Mouse (Mus musculus) frontal cortex, postnatal 10 days (tissue): ENCODE data around the gene Ntn4.

ENCODE experiments used
- DNase-seq, 2 experiments: peaks; one replicate each; pipeline ENCODE4 v3.0.0; 2022; ENCODE audit warnings: low spot score in 2 of 2, mixed read lengths in 1 of 2

The Ntn4 gene

DNA sequence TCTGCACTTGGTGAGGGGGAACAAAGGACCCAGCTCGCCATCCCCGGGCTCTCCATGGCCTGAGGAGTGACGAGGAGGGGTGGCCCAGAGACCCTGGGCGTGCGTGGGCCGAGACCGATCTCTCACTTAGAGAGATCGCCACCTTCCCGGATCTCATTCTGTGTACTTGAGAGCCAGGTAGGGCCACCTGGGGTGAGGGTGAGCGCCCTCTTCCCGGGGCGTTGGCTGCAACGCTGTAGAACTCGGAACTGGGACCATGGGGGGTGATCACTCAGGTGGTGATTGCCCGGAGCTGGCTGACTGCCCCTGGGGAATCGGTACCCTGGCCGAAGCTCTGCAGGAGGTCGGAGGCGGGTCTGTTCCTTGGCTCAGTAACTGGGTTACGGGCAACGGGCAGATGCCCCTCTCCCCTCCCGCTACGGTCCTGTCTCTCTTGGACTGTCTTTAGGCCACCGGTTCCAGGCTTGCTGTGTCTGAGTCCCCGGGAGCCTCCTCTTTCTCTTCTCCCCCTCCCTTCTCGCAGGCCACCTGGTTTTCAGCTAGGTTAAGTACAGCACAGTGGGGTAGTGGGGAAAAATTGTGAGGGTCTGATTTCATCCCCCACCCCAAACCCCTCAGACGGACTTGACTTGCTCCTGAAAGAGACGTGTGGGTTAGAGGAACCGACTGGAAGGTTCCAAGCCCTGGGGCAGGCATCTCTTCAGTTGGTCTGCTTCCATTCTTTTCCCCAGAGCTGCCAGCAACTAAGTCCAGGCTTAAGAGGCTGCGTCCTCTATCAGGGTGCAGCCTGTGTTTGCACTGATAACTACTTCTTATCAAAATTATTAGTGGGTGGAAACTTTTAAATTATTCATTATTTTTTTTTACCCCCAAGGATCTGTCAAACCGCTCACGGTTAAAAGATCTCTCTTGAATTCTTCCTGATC, 1.6 kb downstream of the Ntn4 start:
- peak in 1 of 2 experiments; percentile 20 for DNase-seq

DNA sequence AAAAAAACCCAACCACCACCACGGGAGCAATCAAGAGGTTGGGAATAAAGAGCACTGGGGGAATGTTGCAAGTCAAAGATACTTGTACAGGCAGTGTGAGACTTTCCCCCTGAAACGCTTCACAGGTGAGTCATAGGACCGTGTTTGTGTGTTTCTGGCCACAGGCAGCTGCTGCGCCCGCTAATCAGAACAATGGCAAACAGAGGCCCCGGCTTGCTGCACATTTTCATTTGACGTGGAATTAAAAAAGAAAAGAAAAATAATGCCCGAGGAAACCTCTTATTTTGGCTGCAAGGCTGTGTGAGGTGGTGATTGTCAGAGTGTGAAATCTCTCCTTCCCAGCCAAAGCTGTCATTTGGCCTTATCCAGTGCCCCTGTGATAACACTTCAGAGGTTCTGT, 2.4 kb downstream of the Ntn4 start:
- DNase-seq: no peak

DNA sequence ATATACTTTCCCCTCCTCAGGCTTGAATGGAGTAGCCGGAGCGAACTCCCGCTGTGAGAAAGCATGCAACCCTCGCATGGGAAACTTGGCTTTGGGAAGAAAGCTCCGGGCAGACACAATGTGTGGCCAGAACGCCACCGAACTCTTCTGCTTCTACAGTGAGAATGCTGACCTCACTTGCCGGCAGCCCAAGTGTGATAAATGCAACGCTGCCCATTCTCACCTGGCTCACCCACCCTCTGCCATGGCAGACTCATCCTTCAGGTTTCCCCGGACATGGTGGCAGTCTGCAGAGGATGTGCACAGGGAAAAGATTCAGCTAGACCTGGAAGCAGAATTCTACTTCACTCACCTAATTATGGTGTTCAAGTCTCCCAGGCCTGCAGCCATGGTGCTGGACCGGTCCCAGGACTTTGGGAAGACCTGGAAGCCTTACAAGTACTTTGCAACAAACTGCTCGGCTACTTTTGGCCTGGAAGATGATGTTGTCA, 4.0 kb downstream of the Ntn4 start:
- no peak for DNase-seq

DNA sequence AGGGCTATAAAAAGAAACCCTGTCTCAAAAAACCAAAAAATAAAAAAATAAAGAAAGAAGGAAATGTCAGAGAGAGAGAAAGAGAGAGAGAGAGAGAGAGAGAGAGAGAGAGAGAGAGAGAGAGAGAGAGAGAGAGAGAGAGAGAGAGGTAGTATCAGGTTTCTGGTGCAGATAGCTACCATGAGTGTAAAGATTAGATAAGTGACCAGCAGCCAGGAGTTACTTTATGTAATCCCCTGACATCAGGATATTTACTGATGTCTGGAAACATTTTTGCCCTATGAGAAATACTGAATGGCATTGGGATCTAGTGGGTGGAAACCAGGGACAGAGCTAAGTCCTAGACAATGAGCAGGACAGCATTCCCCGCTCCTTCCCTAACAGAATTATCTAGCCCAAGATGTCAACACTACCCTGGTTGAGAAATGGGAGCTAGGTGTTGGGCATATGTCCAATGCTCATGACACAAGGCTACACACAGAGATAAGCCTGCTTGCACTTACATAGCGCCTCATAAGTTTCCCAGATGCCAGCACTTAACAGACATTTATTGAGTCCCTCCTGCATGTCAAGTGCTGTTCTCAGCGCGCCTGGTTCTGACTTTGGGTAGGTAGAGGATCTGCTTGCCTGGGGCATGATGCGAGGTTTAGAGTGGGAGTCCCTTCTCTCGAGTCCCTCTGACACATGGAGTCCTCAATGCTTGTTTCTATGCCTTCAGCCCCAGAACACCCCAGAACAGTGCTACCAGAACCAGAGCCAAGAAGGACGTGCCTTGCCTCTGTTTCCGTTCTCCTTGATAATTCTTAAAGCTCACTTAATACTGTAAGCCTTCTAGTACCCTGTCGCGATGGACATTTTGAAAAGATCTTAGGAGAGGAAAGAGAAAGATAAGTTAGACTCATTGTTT, 7.4 kb downstream of the Ntn4 start:
- DNase-seq: no peak

DNA sequence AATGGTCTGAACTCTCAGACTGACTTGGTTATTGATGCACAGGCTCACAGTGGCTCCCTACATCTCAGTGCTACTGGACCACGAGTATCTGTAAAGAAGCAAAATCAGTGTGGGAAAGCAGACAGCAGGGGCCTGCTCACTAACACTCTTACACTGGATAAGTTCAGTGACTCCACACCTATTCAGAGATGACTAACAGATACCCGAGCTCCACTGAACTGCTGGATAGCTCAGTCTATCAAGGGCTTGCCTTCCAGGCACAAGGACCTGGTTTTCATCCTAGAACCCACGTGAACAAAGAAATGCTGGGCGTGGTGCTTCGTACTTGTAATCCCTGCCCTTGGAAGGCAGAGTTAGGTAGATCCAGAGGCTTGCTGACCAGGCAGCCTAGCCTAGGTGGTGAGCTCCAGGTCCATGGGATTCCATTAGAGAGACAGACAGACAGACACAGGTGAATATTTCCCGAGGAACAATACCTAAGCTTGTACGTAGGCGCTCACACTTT, 8.2 kb downstream of the Ntn4 start:
- no peak for DNase-seq

DNA sequence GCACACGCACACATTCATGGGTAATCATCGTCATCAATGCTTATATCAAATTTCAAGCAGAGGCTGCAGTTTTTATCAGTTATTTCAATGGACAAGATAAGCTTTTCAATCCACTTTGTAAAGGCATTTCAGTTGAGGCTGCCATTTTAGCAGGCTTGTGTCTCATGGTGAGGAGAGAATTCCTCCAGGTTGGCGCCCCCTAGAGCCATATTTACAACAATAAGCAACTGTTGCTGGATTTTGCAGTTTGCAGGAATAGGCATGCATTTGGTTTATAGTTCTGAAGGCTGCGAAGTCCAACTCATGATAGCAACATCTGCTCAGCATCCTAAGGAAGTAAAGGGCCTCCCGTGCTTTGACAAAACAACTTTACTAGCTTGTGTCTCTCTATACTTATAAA, 8.6 kb downstream of the Ntn4 start:
- no peak for DNase-seq

DNA sequence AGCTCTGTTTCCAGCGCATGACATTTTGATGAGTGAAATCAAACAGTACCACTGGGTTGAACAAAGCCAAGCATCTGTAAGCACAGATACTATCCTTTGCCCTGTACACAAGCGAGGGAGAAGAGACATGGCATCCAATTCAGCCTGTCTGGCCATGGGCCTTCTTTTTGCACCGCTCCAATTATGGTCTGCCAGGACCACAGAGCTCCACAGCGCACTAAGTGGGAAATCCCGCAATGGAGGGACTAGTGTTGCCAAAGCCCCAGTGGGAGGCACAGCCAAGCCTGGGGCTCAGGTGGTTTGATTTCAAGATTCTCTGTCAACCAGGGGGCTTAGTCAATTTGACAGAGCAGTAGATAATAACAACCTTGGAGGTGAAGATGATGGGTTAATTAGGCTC, 9.1 kb downstream of the Ntn4 start:
- no peak for DNase-seq

DNA sequence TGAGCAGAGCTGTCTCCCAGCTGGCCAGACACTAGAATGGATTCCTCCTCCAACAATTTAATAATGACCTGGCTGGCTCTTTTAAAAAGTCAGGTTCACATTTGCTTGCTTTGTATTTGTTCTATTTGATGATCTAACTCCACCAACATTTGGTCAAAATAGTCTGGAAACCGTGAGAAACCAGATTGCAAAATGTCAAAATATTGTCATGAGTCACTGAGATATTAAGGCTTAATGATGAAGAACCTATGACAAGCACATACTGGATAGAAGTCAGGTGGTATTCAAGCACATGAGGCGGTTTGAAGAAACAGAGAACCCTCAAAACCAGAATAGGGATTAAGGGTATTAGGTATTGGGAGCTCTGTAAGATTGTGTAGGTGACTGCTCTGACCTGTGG, 12.8 kb downstream of the Ntn4 start:
- DNase-seq: no peak

DNA sequence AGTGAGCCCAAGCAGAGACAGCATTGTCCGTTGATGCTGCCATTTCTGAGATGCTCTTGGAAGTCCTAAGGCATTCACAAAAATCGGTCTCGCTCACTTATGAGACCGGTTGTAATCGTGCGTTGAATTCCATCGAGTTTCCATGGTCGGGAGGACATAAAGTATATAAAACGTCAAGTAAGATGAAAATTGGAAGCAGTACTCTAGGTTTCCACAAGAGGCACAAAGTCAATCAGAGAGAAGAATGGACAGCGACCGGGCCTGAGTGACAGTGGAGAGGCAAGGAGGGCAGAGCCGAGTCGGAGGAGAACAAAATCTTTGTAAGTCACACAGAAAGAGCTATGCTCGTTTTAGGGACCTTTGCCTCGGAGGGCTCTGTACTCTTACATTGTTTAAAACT, 14.9 kb downstream of the Ntn4 start:
- no peak for DNase-seq

DNA sequence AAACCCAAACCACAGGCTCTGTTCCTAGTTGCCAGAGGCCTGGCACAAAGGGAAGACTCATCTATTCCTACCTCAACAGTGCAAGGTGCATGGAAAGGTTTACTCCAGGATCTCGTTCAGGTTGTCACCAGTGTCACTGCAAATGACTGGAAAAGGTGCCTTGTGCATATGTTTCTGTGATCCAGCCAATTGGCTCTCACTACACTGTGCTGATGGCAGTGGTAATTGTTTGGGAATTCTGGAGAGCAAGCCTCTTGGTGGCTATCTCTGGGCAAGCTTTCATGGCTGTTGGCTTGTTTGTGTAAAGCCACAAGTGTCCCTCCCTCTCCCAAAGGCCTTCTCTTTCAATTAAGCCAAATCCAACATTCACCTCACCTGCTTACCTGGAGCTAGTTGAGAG, 19.3 kb downstream of the Ntn4 start:
- DNase-seq: no peak

DNA sequence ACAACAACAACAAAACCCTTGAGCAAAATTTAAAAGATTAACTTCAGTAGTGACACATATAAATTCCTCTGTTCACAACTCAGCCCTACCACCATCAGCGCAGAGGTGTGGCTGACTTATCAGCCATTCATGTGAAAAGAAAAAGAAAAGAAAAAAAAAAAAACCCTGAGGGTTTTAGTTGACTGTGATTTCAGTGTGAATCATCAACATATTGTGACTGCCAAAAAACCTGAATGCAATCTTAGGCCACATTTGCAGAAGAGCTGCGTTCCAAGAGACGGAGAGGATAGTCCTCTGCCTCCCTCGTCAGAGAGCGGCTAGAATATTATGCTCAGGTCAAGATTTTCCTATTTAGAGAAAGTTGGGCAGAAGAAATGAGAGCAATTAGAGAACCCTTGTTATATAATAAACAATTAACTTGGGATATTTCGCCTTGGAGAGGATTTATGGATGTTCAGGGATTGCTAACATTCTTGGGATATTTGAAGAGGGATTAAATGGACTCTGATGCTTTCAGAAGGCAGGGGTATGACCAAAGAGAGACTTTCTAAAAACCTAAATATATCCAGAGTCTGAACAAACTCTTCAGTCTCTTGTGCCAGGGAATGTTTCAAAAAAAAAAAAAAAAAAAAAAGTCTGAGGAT, 21.0 kb downstream of the Ntn4 start:
- DNase-seq: no peak

DNA sequence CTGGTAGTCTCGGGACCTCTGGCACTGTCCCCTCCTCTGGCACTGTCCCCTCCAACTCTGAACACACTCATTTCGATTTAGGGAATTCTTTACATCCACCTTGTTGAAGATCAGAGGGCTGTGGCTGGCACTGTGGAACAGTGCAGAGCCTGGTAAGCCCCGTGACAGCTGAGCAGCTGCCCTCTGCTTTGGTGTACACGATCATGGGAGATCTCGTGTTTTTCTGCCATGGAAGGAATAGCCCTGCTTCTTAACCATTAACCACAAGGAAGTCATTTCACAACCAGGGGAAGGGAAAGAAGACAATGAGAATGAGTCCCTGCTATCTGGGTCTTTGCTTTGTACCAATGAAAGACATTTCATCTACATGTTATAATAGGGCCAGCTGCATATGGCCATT, 21.5 kb downstream of the Ntn4 start:
- no peak for DNase-seq

DNA sequence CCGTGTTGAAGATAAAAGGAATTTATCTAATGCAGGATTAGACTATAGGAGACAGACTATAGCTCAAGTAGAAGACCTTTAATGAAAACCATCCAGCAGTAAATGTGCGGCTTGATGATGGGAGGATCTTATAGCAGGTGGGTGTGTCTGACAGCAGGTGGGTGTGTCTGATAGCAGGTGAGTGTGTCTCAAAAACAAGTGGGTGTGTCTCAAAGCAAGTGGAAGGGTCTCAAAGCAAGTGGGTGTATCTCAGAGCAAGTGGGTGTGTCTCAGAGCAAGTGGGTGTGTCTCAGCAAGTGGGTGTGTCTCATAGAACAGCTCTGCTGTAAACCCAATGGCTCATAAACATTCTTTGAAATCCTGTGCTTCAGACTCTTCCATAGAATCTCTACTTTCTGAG, 25.7 kb downstream of the Ntn4 start:
- no peak for DNase-seq

DNA sequence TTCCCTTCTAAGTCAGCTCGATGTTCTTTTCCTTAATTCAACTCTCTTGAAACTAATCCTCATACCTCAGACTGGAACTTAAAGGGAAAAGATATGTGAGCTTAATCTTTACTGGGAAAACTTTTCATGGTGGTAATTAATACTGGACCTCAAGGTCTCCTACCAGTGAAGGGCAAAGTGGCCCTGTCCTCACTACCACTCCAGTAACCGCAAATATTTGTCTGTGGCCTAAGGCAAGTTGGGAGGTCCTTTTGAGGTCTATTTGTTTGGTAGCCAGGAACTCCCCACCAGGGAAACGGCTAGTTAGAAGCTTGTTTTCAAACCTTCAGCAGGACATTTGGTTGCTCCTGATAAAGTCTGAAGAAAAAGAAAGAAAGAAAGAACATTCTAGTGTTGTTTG, 26.5 kb downstream of the Ntn4 start:
- DNase-seq: no peak

DNA sequence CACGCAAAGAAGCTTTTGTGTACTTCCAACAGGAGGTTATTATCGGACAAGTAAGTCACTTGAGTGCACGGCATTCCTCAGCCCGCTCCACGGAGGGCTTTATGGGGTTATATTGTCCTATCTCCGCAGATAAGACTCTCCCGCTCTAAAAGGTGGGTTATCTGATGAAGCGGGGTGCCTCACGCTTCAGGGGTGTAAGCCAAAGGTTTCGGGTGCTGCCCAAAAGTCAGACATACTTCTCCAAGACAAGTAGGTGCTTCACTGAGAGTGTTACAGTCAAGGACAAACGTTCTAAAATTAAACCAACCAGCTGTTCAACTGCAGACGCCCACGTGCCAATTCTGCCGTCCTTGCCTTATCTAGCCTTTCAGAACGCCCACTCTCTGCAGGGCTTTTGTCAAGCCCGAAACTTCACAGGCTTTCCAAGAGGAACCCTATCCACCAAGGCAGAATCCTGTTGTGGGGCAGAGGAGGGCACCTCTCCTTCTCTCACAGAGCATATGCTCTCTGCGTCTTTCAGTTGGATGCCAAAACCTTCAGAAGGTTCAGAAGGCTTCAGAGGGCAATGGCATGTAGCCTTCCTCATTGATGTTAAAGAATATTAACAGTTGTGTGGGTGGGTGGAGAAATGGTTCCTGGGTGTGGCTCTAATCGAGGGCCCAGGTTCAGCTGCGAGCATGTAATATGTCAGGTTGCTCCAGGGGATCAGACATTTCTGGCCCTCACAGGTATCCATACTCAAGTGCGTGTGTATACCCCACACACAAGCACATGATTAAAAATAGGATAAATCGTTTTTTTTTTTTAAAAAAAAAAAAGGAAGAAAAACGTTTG, 32.4 kb downstream of the Ntn4 start:
- peak in 1 of 2 experiments; percentile 32 for DNase-seq

DNA sequence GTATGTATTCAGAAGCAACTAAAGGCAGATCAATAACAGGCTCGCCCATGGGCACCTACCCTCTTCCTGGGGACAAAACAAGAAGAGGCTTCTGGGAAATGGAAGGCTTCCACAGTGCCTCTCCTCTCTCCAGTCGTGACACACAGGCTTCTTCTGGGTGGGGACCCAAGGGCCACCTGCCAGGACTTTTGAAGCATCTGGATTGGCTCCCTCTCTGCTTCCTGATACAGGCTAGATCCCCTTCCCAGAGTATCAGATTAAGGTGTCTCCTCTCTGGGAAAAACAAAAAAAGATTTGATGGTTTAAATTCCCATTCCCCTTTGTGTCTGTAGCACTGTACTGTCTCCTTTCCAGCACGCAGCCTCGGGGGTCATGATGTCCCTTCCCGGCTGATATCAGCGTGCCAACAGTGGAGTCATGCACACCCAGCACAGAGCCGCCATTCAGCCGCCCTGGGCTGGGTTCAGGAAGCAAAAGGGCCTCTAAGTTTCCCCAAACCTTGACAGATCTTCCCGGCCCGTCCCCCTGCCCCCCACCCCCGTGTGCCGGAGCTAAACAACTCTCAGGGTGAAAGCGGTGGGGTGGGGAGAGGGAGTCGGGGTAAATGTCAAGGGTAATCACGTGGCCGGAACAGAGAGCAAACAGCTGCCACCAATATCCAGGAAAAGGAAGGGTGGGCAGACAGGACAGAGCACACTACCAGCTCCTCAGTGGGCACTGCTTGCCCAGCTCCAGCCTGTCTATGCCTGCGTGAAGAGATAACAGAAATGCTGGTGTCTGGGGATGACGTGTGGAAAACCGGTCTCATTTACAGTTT, 38.9 kb downstream of the Ntn4 start:
- DNase-seq: no peak

DNA sequence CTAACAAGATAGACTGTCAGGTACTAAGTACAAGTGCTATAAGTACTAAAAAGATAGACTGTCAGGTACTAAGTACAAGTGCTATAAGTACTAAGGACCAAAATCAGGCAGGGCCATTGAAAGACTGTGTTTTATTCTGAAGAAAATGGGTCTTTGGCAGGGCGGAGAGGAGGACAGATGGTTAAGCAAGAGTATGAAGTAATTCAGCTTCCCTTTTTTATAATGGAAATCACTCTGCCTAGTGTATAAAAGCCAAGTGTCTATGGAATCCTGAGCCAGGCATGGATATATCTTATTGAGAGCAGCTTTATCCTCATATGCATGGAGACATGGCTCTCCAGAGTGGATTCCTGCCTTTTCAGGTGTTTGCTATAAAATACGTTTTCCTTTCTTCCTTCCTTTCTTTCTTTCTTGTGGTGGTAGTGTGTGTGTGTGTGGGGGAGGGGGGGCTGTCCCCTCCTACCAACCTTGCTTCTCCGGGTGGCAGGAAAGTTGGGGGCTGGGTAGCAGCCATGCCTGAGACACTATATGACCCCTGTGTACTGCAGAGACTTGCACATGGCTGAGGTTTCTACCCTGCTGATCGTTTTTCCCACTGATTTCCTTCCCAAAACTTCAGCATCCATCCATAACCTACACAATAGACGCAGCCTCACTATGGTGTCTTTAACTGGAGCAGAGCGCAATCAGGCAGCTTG, 40.3 kb downstream of the Ntn4 start:
- no peak for DNase-seq

DNA sequence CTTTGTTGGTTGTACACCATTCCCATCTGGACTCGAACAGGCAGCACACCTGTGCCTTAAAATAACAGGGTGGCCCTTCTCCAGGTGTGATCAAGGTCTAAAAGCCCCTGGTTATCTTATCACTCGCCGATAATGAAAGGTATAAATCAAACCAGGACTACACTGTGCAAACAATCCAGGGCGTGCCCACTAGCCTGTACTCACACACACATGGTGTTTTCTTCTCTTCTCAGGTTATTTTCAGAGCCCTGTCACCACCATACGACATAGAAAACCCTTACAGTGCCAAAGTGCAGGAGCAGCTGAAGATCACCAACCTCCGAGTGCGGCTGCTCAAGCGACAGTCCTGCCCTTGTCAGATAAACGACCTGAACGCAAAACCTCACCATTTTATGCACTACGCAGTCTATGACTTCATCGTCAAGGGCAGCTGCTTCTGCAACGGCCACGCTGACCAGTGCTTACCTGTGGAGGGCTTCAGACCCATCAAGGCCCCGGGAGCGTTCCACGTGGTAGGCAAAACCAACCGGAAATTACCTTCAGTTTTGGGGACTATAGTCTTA, 41.8 kb downstream of the Ntn4 start:
- DNase-seq: no peak

DNA sequence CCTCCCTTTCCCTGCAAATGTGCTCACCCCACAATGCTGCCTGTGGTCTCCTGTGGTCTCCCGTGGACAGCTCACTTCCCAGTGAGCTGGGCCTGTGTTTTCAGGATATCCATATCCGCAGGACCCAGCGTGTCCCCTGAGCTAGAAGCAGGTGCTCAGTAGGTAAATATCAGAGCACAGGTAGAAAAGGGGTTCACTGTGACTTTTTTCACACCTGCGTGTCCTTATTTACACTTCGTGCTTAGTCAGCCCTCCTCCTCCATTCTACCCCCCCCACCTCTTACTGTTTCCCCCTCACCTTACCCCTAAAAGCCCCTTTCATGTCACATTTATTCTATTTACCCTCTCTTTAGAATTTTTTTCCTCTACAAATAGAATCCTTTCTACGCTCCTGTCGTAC, 42.7 kb downstream of the Ntn4 start:
- DNase-seq: no peak
